Mouse (Mus musculus): ENCODE results near the gene Chd4. TPM values are rescaled to one million over a fixed set of nuclear protein-coding genes. Genes with fewer than 3 reads are reported as not detected.
A peak's percentile ranks its signal among the peaks of the same experiment; 100 is the strongest.
"Not testable (repeated sequence)": the region's sequence is repeated elsewhere in the genome, so short reads cannot be mapped to it uniquely, and the experiment has no call there.

The Chd4 gene
- total RNA-seq (2021) = 100 to 1,000 TPM; 173 to 175 TPM

DNA sequence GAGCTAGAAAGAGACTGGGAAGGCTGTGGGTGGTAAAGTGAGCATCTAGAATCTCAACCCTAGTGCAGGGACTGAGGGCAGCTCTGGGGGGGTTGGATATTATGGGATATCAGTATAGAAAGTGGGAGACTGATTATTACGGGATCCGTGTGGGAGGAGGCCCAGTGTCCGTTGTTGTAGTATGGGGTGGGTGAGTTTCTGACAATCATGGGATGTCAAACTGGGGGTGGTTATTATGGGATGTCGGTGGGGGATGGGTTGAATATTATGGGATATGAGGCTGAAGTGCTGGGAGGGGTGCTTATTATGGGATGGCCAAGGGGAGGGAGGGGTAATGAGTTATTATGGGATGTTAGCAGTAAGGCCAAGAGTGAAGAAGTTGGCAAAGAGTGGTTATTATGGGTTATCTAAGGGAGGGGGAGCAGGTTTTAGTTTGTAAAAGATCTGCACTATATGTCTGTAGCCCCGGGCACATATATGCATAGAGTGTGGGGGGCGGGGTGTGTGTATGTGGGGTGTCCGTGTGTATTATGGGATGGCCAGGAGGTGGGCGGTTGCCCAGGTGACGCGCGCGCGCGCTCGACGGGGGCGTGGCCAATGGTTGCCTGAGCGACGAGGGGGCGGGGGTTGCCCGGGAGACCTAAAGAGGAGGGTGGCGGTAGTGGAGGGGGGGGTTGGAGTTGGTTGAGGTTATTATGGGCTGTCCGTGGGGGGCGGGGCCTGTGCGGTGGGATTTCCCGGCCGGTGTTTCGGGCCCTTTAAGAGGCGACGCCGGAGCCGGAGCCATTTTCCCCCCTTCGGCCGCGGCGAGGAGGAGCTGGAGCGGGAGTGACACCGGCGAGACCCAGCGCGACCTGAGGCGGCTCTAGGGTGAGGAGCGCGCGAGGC, at the start of gene Chd4:
TSS of gene Chd4 (plus strand) at position 591 of the 888 bp plus-strand sequence.
- intact Hi-C loops (cut with DNase I) = no loop called here
- DNase-seq = peak; percentile 100

DNA sequence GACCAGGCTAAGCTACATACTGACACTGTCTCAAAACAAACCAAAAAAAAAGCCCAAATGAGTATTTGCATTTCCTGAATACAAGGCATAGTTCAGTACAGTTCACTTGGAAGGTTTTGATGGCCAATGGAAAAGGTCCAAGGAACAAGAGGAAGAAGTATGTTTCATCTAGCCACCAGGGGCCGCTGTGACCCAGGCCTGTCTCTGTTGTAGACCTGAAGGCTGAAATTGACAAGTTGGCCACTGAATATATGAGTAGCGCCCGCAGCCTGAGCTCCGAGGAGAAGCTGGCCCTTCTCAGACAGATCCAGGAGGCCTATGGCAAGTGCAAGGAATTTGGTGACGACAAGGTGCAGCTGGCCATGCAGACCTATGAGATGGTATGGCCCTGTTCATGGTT, 49.1 kb upstream of the Chd4 start:
- DNase-seq = peak; percentile 93
- intact Hi-C loops (cut with DNase I) = loop anchor here (2.0 kb wide), 1 partner anchor 38 kb away; no protein-coding TSS in a partner anchor

- intact Hi-C loops (cut with DNase I) = no loop called here
- no peak for DNase-seq
These were observed 46.1 kb upstream of the Chd4 start, which contains the start of gene Acrbp for GRCm38 (mm10) chr6:125049678-125050077. Gene Acrbp, plus strand, starts transcription at chr6:125049689.

- DNase-seq = peak; percentile 22
These were observed 44.5 kb upstream of the Chd4 start for GRCm38 (mm10) chr6:125051237-125051636.

GRCm38 (mm10) chr6:125061493-125061892, 34.3 kb upstream of the Chd4 start:
- intact Hi-C loops (cut with DNase I) = no loop called here
- DNase-seq = no peak

More at GRCm38 (mm10) chr6:125051237-125051636, 44.5 kb upstream of the Chd4 start:
- intact Hi-C loops (cut with DNase I) = no loop called here

- peak; percentile 48 for DNase-seq
- intact Hi-C loops (cut with DNase I) = no loop called here
These were observed 33.3 kb upstream of the Chd4 start for GRCm38 (mm10) chr6:125062511-125062910.

DNA sequence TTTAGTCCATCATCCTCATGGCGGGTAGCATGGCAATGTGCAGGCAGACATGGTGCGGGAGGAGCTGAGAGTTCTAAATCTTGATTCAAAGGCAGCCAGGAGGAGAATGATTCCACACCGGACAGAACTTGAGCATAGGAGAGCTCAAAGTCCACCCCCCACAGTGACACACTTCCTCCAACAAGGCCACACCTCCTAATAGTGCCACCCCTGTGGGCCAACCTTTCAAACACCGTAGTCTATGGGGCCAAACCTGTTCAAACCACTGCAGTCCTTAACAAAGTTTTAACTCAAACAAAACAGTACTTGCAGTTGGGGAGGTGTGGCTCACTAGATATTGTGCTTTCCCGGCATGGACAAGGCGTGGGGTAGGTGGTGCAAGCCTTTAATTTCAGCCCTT, 31.9 kb upstream of the Chd4 start:
- intact Hi-C loops (cut with DNase I) = no loop called here
- no peak for DNase-seq

GRCm38 (mm10) chr6:125065223-125065622, 30.6 kb upstream of the Chd4 start:
- DNase-seq; intact Hi-C loops (cut with DNase I): not testable (repeated sequence)

DNA sequence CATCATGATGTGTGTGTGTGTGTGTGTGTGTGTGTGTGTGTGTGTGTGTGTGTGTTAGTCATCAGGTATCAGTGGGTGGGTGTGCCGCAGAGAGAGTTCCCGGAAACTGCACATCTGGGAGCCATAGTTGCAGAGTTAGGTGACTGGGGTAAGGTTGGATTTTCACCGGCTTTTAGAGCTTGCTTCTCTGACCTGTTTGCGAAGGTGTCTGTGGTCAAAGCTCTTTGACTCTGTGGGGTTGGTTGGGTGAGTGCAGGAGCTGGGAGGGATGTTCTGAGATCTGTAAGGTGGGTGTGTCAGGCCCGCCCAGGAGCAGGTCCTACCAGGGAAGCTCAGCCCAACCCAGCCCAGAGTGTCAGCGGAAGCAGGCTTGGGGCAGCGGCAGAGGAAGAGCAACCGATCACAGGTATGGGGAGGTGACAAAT, 28.2 kb upstream of the Chd4 start, which contains the start of gene Lpar5:
TSS of gene Lpar5 (plus strand) at position 350 of the 425 bp plus-strand sequence.
- no peak for DNase-seq
- intact Hi-C loops (cut with DNase I) = no loop called here

DNA sequence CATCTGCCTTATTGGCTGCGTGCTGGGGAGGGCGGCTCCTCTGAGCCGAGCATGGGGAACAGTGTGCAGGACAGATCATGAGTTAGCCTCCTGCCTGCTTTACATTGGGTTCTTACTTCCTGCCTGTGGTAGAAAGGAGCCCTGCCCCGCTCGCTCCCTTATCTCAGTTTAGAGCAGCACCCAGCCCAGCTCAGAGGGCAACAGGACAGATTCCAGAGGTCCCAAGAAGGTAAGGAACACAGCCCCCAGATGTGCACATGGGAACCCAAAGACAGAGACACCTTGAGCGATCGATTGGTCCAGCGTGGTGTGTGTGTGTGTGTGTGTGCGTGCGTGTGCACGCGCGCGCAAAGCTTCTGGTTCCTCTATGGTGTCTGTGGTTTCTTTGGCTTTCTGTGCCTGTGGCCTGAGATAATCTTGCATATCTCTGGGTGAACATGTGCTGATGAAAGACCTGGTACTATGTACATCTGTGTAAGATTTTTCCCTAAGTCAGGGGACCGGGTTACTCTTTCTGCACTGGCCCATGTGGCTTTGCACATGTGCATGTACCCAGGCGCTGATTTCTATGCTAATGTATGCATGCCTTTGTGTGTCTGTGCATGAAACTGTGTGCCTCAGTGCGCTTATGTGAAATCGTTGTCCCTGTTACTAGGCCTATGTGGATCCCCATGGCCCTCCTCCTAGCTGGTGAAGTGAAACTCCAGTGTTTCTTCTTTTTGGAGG, 24.4 kb upstream of the Chd4 start:
- intact Hi-C loops (cut with DNase I) = no loop called here
- DNase-seq = peak; percentile 52

DNA sequence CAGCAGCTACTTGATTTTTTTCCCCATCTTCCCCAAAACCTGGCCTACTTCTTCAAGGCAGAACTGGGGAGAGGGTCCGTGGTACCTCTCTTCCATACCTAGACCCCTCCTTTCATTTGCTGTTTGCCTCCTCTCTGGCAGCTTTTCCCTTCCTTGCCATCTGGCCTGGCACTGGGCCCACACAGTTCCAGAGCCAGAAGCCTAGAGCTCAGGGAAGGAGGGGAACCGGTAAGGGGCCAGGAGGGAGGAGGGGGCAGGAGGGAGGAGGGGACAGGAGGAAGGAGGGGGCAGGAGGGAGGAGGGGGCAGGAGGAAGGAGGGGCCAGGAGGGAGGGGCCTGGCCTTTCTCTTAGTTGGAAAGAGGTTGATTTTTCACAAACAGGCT, 23.9 kb upstream of the Chd4 start:
- DNase-seq = peak; percentile 98
- intact Hi-C loops (cut with DNase I) = no loop called here

DNA sequence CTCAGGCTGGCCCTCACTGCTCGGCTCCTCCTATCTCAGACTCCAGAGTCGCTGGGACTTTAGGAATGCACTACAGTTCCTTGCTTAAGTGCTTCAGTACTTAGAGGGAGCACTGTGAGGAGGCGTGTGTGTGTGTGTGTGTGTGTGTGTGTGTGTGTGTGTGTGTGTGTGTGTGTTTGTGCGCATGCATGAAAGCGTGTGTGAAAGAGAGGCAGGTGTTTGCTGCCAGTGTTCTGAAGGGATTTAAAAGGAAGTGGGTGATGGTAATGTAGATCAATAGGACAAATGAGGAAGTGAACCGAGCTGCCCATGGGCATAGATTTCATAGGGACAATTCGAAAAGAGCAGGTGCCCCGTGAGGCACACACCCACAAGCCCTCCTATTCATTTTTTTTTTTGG, 22.0 kb upstream of the Chd4 start:
- DNase-seq = no peak
- intact Hi-C loops (cut with DNase I) = no loop called here

DNA sequence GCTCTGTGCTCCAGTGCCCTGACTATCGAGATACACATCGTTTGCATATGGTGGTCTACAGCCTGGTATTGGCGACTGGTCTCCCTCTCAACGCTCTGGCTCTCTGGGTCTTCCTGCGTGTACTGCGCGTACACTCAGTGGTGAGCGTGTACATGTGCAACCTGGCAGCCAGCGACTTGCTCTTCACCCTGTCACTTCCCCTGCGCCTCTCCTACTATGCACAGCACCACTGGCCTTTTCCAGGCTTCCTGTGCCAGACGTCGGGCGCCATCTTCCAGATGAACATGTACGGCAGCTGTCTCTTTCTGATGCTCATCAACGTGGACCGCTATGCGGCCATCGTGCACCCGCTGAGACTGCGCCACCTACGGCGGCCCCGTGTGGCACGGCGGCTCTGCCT, 14.4 kb upstream of the Chd4 start:
- intact Hi-C loops (cut with DNase I) = loop anchor here (10.0 kb wide), 1 partner anchor 227 kb away; the partner anchor contains the start of gene P3h3
- DNase-seq = no peak

DNA sequence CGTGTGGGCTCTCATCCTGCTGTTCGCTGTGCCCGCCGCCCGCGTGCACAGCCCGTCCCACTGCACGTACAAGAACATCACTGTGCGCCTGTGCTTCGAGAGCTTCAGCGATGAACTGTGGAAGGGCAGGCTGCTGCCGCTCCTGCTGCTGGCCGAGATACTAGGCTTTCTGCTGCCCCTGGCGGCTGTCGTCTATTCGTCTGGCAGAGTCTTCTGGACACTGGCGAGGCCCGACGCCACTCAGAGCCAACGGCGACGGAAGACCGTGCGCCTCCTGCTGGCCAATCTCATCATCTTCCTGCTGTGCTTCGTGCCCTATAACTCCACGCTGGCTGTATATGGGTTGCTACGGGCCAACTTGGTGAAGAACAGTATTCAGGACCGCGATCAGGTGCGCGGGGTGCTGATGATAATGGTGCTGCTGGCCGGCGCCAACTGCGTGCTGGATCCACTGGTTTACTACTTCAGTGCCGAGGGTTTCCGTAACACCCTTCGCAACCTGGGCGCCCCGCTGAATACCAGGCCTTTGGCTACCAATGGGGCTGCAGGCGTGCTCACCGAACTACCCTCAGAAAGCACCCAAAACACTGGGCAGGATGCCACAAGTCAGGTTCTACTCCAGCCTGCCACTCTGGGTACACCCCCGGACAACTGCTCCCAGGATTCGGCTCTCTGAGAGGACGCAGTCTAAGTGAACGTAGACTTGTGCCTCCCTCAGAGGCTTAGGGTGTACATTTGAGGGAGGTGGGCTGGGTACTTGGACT, 13.8 kb upstream of the Chd4 start:
- intact Hi-C loops (cut with DNase I) = loop anchor here (10.0 kb wide), 1 partner anchor 227 kb away; the partner anchor contains the start of gene P3h3
- peak; percentile 97 for DNase-seq

DNA sequence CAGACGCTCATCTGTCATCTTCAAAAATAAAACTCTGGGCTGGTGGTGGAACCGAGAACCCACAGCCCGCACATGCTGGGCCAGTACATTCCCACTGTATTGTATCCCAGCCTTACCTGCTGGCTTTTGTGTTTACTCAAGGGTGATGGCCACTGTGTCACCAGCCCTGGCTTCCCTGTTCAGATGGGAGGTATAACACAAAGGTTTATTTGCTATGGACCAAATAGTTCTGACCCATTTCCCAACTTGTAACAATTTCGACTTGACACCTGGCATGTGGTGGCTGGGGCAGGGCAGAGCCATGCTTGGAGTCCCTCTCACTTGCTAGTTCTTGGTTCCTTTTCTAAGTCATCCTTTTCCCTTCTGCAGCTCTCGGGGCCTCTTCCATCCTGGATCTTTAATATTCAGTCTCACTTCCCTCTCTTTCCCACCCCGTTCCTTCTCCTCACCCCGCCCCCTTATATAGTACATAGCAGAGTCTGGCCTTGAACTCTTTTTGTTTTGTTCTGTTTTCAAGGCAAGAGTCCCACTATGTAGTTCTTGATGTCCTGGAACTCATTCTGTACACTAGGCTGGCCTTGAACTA, 12.9 kb upstream of the Chd4 start:
- DNase-seq = no peak
- intact Hi-C loops (cut with DNase I) = loop anchor here (10.0 kb wide), 1 partner anchor 228 kb away; the partner anchor contains the start of gene P3h3

DNA sequence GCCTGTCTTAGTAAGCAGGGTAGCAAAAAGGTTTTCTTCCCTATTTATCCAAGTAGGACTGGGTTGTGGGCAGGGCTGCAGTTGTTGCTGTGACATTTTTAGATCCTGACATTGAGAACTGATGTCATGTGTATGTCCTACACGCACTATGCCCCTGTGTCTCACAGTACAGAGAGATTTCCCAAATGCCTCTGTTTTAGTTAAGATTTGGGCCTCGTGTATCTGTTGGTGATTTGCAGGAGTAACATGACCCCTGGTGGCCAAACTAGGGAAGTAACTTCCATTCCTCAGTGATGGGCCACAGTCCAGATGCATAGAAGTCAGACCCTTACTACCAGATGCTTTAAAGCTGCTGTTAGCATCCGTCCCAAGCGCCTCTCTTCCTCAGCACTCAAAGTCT, 11.4 kb upstream of the Chd4 start:
- peak; percentile 60 for DNase-seq
- intact Hi-C loops (cut with DNase I) = loop anchor here (2.0 to 10.0 kb wide), 2 partner anchors 38 to 230 kb away; partner anchors contain the start of gene P3h3

GRCm38 (mm10) chr6:125087937-125088336, 7.8 kb upstream of the Chd4 start:
- intact Hi-C loops (cut with DNase I) = loop anchor here (10.0 kb wide), 1 partner anchor 233 kb away; the partner anchor contains the start of gene P3h3
- DNase-seq = no peak

DNA sequence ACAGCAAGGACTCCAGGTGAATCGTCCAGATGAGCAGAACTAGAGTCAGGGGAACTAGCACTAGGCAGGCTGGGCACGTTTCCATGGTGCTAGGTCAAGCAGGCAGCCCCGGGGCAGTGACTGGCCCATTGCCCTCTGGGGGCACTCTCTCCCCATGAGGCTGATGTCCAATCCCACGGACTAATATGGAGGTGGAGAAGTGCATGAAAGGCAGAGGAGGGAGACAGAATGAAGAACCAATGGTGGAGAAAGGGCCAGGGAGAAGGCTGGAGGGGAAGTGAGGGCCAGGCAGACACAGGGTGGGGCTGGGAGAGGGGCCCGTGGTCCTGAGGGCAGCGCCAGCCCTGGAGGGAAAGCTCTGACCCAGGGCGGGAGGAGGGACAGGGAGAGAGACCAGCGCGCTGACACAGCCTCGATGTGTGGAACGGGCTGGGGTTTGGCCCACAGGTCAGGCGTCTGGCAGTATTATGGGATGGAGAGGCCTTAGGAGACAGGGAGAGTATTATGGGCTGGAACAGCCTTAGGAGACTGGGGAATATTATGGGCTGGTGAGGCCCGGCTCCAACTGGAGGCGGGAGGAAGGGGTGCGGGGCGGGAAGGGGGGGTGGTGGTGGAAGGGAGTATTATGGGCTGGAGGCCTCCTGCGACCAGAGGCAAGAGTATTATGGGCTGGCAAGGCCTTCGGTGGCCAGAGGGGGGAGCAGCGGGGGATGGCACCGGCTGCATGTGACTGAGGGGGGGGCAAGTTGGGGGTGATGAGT, 7.0 kb upstream of the Chd4 start:
- DNase-seq = peak; percentile 93
- intact Hi-C loops (cut with DNase I) = loop anchor here (10.0 kb wide), 1 partner anchor 234 kb away; the partner anchor contains the start of gene P3h3

Measured in left cerebral cortex, postnatal 4 days (tissue).